In genomic region chr10:69366877-69367387, GRCm38 (mm10) we compare ENCODE assay signal across 10 mouse cellular contexts. TPM values are rescaled to one million over a fixed set of nuclear protein-coding genes. Genes with fewer than 3 reads are reported as not detected.
DNase-seq lines count a peak whose midpoint lies in the region; ATAC-seq and TF ChIP-seq lines count a peak whose summit lies in the region.
"Had no signal": no experiment of that assay in that cellular context is flagged by ENCODE, and none has a peak within 500 bp of the region (broad histone marks: within the 10 kb centered on the region; RNA-seq: fewer than 3 reads in every experiment).

No protein-coding gene starts in this region.

- no peak for DNase-seq in gastrocnemius, adult 2 months
- DNase-seq in gastrocnemius, postnatal 10 days, result no peak
- peak; percentile 67 for DNase-seq in lung, embryonic 14.5 days
- DNase-seq in lung, postnatal 25 days (ENCODE audit: low spot score), result no peak
- peak; percentile 21 for DNase-seq in MEL-GATA-1-ER (ENCODE audit: extremely low read depth, low read depth)
- no peak for DNase-seq in gastrocnemius, postnatal 36 days
- no peak for DNase-seq in kidney, adult 8-10 months
- DNase-seq: thymus, adult 18-20 months had no signal

- H3K4me1 ChIP-seq in lung, embryonic 14.5 days (ENCODE audit: insufficient read depth), result no peaks in the 10 kb centered on the region
- H3K4me1 ChIP-seq: heart, embryonic 13.5 days had no signal

- intact Hi-C loops in gastrocnemius, adult 2 months (cut with DNase I), result no loop called here
- intact Hi-C loops in gastrocnemius, postnatal 36 days (cut with DNase I), result no loop called here

- no peak overlapping the region for H3K9ac ChIP-seq in lung, embryonic 14.5 days
- H3K9ac ChIP-seq: heart, embryonic 13.5 days had no signal

- no peak overlapping the region for H3K4me2 ChIP-seq in lung, embryonic 14.5 days
- H3K4me2 ChIP-seq: heart, embryonic 13.5 days had no signal

- H3K9me3 ChIP-seq in lung, embryonic 14.5 days (ENCODE audit: low read depth, low read length), result no peaks in the 10 kb centered on the region
- H3K9me3 ChIP-seq: heart, embryonic 13.5 days had no signal

- TF ChIP-seq CTCF in gastrocnemius, adult 2 months (IDR thresholded peaks at IDR 0.05), result peak; percentile 42; the same call in 1 of the 2 replicates
- TF ChIP-seq CTCF in lung, embryonic 14.5 days (IDR thresholded peaks at IDR 0.05; ENCODE audit: low read depth), result peak; percentile 62

- H3K4me3 ChIP-seq in gastrocnemius, adult 2 months, result no peak overlapping the region
- no peak overlapping the region for H3K4me3 ChIP-seq in lung, embryonic 14.5 days (ENCODE audit: low read depth, low read length)
- H3K4me3 ChIP-seq: heart, embryonic 13.5 days had no signal

- H3K27me3 ChIP-seq in lung, embryonic 14.5 days (ENCODE audit: insufficient read depth, low read length), result no peaks in the 10 kb centered on the region
- H3K27me3 ChIP-seq: heart, embryonic 13.5 days had no signal

- WGBS in lung, embryonic 14.5 days, result 81% methylated on average over 13 of the region's 13 CpGs

- no peak overlapping the region for H3K27ac ChIP-seq in gastrocnemius, adult 2 months
- no peak overlapping the region for H3K27ac ChIP-seq in lung, embryonic 14.5 days (ENCODE audit: low read depth)
- H3K27ac ChIP-seq: heart, embryonic 13.5 days had no signal

- no peaks in the 10 kb centered on the region for H3K36me3 ChIP-seq in lung, embryonic 14.5 days (ENCODE audit: insufficient read depth)
- H3K36me3 ChIP-seq: heart, embryonic 13.5 days had no signal

- ATAC-seq in lung, embryonic 14.5 days (ENCODE audit: insufficient read depth), result no peak
- peak; percentile 40; the same call in 1 of the 2 replicates for ATAC-seq in megakaryocyte, adult 5-6 weeks (ENCODE audit: poor library complexity, severe bottlenecking)

RNA-seq across cellular contexts. Expression of gene Cdk1, which starts 14.2 kb away (rescaled TPM):
- total RNA-seq in gastrocnemius, adult 2 months (2021), result not detected
- total RNA-seq in gastrocnemius, postnatal 10 days (2021), result 10 to 100 TPM; 25.5 to 25.9 TPM
- polyA plus RNA-seq in lung, embryonic 14.5 days (2014; fragmentation: Nextera tagmentation; extraction: Ambion mirVana), result 684 and 700 TPM in 2 replicates
- 97.3 and 102 TPM in 2 replicates for total RNA-seq in megakaryocyte, adult 5-6 weeks (2015)
- 210 and 232 TPM in 2 replicates for total RNA-seq in megakaryocyte, adult 5-6 weeks (2017)
- total RNA-seq in gastrocnemius, postnatal 36 days (2021), result 1 to 10 TPM in 1 of 2 experiments, under 1 TPM in 1; 0.86 to 1.6 TPM

RNA-seq across cellular contexts. Expression of gene Ank3, which starts 31.6 kb away (rescaled TPM):
- total RNA-seq in gastrocnemius, adult 2 months (2021), result 100 to 1,000 TPM in 1 of 2 experiments, 10 to 100 TPM in 1; 97.9 to 110 TPM
- total RNA-seq in gastrocnemius, postnatal 10 days (2021), result 10 to 100 TPM; 82.7 to 83.3 TPM
- 16.2 and 17.5 TPM in 2 replicates for polyA plus RNA-seq in lung, embryonic 14.5 days (2014; fragmentation: Nextera tagmentation; extraction: Ambion mirVana)
- total RNA-seq in megakaryocyte, adult 5-6 weeks (2015), result not detected in 2 replicates
- total RNA-seq in megakaryocyte, adult 5-6 weeks (2017), result 0.33 TPM in 1 of 2 replicates, not detected in the other
- 100 to 1,000 TPM in 1 of 2 experiments, 10 to 100 TPM in 1; 84.5 to 114 TPM for total RNA-seq in gastrocnemius, postnatal 36 days (2021)

Comparison
In these comparisons a context has a peak if more than half of its experiments do, and no peak if none do; other contexts are left out.
1. DNase-seq: peak in lung, embryonic 14.5 days (single experiment) and MEL-GATA-1-ER (single experiment); none in gastrocnemius, adult 2 months (single experiment), gastrocnemius, postnatal 10 days (single experiment), lung, postnatal 25 days (single experiment), gastrocnemius, postnatal 36 days (0 of 2) and kidney, adult 8-10 months (0 of 2).
2. RNA of gene Cdk1, which starts 14.2 kb away (total RNA-seq): 97.3 to 232 TPM in megakaryocyte, adult 5-6 weeks and 25.5 to 25.9 TPM in gastrocnemius, postnatal 10 days; 0.86 to 1.6 TPM in gastrocnemius, postnatal 36 days and not detected in gastrocnemius, adult 2 months; every median in the first group is over 10 times any median in the second.
3. RNA of gene Ank3, which starts 31.6 kb away (total RNA-seq): 84.5 to 114 TPM in gastrocnemius, postnatal 36 days, 97.9 to 110 TPM in gastrocnemius, adult 2 months and 82.7 to 83.3 TPM in gastrocnemius, postnatal 10 days; 0.33 TPM in megakaryocyte, adult 5-6 weeks; every median in the first group is over 10 times any median in the second.